ENCODE assay signal across 9 mouse cellular contexts in the genomic region with DNA sequence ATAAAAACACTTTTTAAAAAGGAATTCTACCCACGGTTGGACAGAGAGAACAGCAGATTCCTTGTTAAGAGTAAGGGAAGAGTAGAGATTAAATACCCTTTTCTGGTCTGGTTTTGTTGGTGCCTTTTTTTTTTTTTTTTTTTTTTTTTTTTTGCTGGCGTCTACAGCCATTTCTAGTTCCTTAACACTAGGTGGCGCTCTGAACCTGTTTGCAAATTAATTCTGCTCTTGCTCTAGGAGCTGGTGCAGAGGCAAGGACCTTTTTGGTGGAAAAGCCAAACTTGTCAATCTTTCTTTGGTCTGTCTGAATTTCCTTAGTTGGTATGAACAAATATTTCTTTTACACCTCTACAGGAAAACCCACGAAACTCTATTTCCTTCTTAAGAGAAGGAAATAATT. TPM values are rescaled to one million over a fixed set of nuclear protein-coding genes. Genes with fewer than 3 reads are reported as not detected.
A peak's percentile ranks its signal among the peaks of the same experiment; 100 is the strongest.
DNase-seq lines count a peak whose midpoint lies in the region; ATAC-seq lines count a peak whose summit lies in the region.
"Had no signal": no experiment of that assay in that cellular context is flagged by ENCODE, and none has a peak within 500 bp of the region (broad histone marks: within the 10 kb centered on the region; RNA-seq: fewer than 3 reads in every experiment).

No protein-coding gene starts in this region.

- DNase-seq in embryonic facial prominence, embryonic 11.5 days (ENCODE audit: low spot score): peak; percentile 82
- DNase-seq in embryonic facial prominence, embryonic 10.5 days (ENCODE audit: low spot score): no peak
- DNase-seq in midbrain, embryonic 14.5 days: peak; percentile 89
- no peak for DNase-seq in midbrain, embryonic 10.5 days (ENCODE audit: low spot score)
- DNase-seq in naive thymus-derived CD4-positive, alpha-beta T cell, adult 2 months (ENCODE audit: low read depth): peak; percentile 84
- no peak for DNase-seq in left cerebral cortex, adult 18-20 months (ENCODE audit: low spot score in 2 of 2)

- H3K36me3 ChIP-seq in embryonic facial prominence, embryonic 11.5 days (replicated peaks; ENCODE audit: control insufficient read depth, insufficient read depth, low read depth, low read length): no peaks in the 10 kb centered on the region
- peaks cover 9% of the 10 kb centered on the region for H3K36me3 ChIP-seq in embryonic facial prominence, embryonic 10.5 days (replicated peaks)
- H3K36me3 ChIP-seq in midbrain, embryonic 14.5 days (ENCODE audit: control insufficient read depth, insufficient read depth, low read length): peaks cover 3% of the 10 kb centered on the region; the same call in 1 of the 2 replicates
- H3K36me3 ChIP-seq in midbrain, embryonic 10.5 days: peaks cover 7% of the 10 kb centered on the region

- H3K4me1 ChIP-seq in embryonic facial prominence, embryonic 11.5 days (ENCODE audit: control insufficient read depth, insufficient read depth, low read length): peaks cover 4% of the 10 kb centered on the region; the same call in 1 of the 2 replicates
- peaks cover 19% of the 10 kb centered on the region for H3K4me1 ChIP-seq in embryonic facial prominence, embryonic 10.5 days
- H3K4me1 ChIP-seq in midbrain, embryonic 14.5 days (ENCODE audit: control insufficient read depth, insufficient read depth, low read length): peaks cover 6% of the 10 kb centered on the region
- H3K4me1 ChIP-seq in midbrain, embryonic 10.5 days: peaks cover 19% of the 10 kb centered on the region

- WGBS in embryonic facial prominence, embryonic 11.5 days: 2% methylated on average over 4 of the region's 4 CpGs
- WGBS in embryonic facial prominence, embryonic 10.5 days: 2% methylated on average over 4 of the region's 4 CpGs
- 1% methylated on average over 4 of the region's 4 CpGs for WGBS in midbrain, embryonic 14.5 days
- under 1% methylated on average over 4 of the region's 4 CpGs for WGBS in midbrain, embryonic 10.5 days

- H3K9ac ChIP-seq in embryonic facial prominence, embryonic 11.5 days (replicated peaks; ENCODE audit: low read length): no peak overlapping the region
- no peak overlapping the region for H3K9ac ChIP-seq in midbrain, embryonic 14.5 days (replicated peaks; ENCODE audit: low read length)

- H3K4me3 ChIP-seq in embryonic facial prominence, embryonic 11.5 days (ENCODE audit: low read depth, low read length): no peak overlapping the region
- H3K4me3 ChIP-seq in embryonic facial prominence, embryonic 10.5 days: no peak overlapping the region
- H3K4me3 ChIP-seq in midbrain, embryonic 14.5 days (replicated peaks; ENCODE audit: low read depth, low read length): no peak overlapping the region
- H3K4me3 ChIP-seq in midbrain, embryonic 10.5 days: no peak overlapping the region
- H3K4me3 ChIP-seq: myocyte had no signal

- no peaks in the 10 kb centered on the region for H3K27me3 ChIP-seq in embryonic facial prominence, embryonic 11.5 days (ENCODE audit: control insufficient read depth, insufficient read depth, low read length)
- peaks cover 6% of the 10 kb centered on the region for H3K27me3 ChIP-seq in embryonic facial prominence, embryonic 10.5 days (replicated peaks; ENCODE audit: low read depth, poor library complexity, severe bottlenecking)
- H3K27me3 ChIP-seq in midbrain, embryonic 14.5 days (ENCODE audit: control insufficient read depth, insufficient read depth, low read length): no peaks in the 10 kb centered on the region
- no peaks in the 10 kb centered on the region for H3K27me3 ChIP-seq in midbrain, embryonic 10.5 days (ENCODE audit: low read depth, poor library complexity, severe bottlenecking)

- H3K9me3 ChIP-seq in embryonic facial prominence, embryonic 11.5 days (replicated peaks; ENCODE audit: control insufficient read depth, low read length): no peaks in the 10 kb centered on the region
- H3K9me3 ChIP-seq in embryonic facial prominence, embryonic 10.5 days: no peaks in the 10 kb centered on the region
- H3K9me3 ChIP-seq in midbrain, embryonic 14.5 days (ENCODE audit: control insufficient read depth, low read length): no peaks in the 10 kb centered on the region
- no peaks in the 10 kb centered on the region for H3K9me3 ChIP-seq in midbrain, embryonic 10.5 days (replicated peaks)

- no peak overlapping the region for H3K4me2 ChIP-seq in embryonic facial prominence, embryonic 11.5 days (ENCODE audit: low read depth, low read length)
- no peak overlapping the region for H3K4me2 ChIP-seq in midbrain, embryonic 14.5 days (ENCODE audit: low read length)

- no peak for ATAC-seq in embryonic facial prominence, embryonic 11.5 days (replicated peaks; ENCODE audit: insufficient number of reproducible peaks, low FRiP score, low TSS enrichment, low read depth)
- no peak for ATAC-seq in midbrain, embryonic 14.5 days (ENCODE audit: low FRiP score, low TSS enrichment)
- ATAC-seq in common myeloid progenitor, adult 5-6 weeks (replicated peaks; ENCODE audit: low read depth, poor library complexity, severe bottlenecking): 0 out of 2 replicates have a peak, but pooled peaks have one; percentile 13
- no peak for ATAC-seq in granulocyte monocyte progenitor cell, adult 5-6 weeks (replicated peaks; ENCODE audit: poor library complexity, severe bottlenecking)

- H3K27ac ChIP-seq in embryonic facial prominence, embryonic 11.5 days (replicated peaks; ENCODE audit: low read depth, low read length): no peak overlapping the region
- H3K27ac ChIP-seq in embryonic facial prominence, embryonic 10.5 days (replicated peaks): no peak overlapping the region
- H3K27ac ChIP-seq in midbrain, embryonic 14.5 days (replicated peaks; ENCODE audit: low read depth, low read length): no peak overlapping the region
- H3K27ac ChIP-seq in midbrain, embryonic 10.5 days (replicated peaks): no peak overlapping the region

RNA-seq across cellular contexts. Expression of gene Pycr2, which starts 3.0 kb away (rescaled TPM):
- polyA plus RNA-seq in embryonic facial prominence, embryonic 11.5 days (2014; fragmentation: Nextera tagmentation; extraction: Ambion mirVana): 92.7 and 106 TPM in 2 replicates
- 141 and 149 TPM in 2 replicates for polyA plus RNA-seq in embryonic facial prominence, embryonic 10.5 days (2016; fragmentation: Nextera tagmentation; extraction: Ambion mirVana)
- polyA plus RNA-seq in midbrain, embryonic 14.5 days (2014; fragmentation: Nextera tagmentation; extraction: Ambion mirVana): 67.2 and 69.9 TPM in 2 replicates
- 134 and 144 TPM in 2 replicates for polyA plus RNA-seq in midbrain, embryonic 10.5 days (2016; fragmentation: Nextera tagmentation; extraction: Ambion mirVana)
- 20.5 and 30.5 TPM in 2 replicates for total RNA-seq in common myeloid progenitor, adult 5-6 weeks (2017)
- 48.7 and 53.2 TPM in 2 replicates for total RNA-seq in granulocyte monocyte progenitor cell, adult 5-6 weeks (2014; fragmentation: Nextera tagmentation)
- 27.8 and 28.4 TPM in 2 replicates for total RNA-seq in granulocyte monocyte progenitor cell, adult 5-6 weeks (2017)
- total RNA-seq in left cerebral cortex, adult 18-20 months (2021): 10 to 100 TPM; 28.9 to 29.4 TPM

RNA-seq across cellular contexts. Expression of gene Lefty2, which starts 8.2 kb away (rescaled TPM):
- 0.08 TPM in 1 of 2 replicates, not detected in the other for polyA plus RNA-seq in embryonic facial prominence, embryonic 11.5 days (2014; fragmentation: Nextera tagmentation; extraction: Ambion mirVana)
- not detected in 2 replicates for polyA plus RNA-seq in embryonic facial prominence, embryonic 10.5 days (2016; fragmentation: Nextera tagmentation; extraction: Ambion mirVana)
- polyA plus RNA-seq in midbrain, embryonic 14.5 days (2014; fragmentation: Nextera tagmentation; extraction: Ambion mirVana): 1.3 and 2.0 TPM in 2 replicates
- not detected in 2 replicates for polyA plus RNA-seq in midbrain, embryonic 10.5 days (2016; fragmentation: Nextera tagmentation; extraction: Ambion mirVana)
- not detected in 2 replicates for total RNA-seq in common myeloid progenitor, adult 5-6 weeks (2017)
- total RNA-seq in granulocyte monocyte progenitor cell, adult 5-6 weeks (2014; fragmentation: Nextera tagmentation): not detected in 2 replicates
- total RNA-seq in granulocyte monocyte progenitor cell, adult 5-6 weeks (2017): not detected in 2 replicates
- under 1 TPM; 0.21 to 0.33 TPM for total RNA-seq in left cerebral cortex, adult 18-20 months (2021)
- polyA plus RNA-seq: myocyte had no signal

RNA-seq across cellular contexts. Expression of gene Lefty1, which starts 33.7 kb away (rescaled TPM):
- 0.33 and 0.38 TPM in 2 replicates for polyA plus RNA-seq in embryonic facial prominence, embryonic 11.5 days (2014; fragmentation: Nextera tagmentation; extraction: Ambion mirVana)
- 0.11 and 0.39 TPM in 2 replicates for polyA plus RNA-seq in embryonic facial prominence, embryonic 10.5 days (2016; fragmentation: Nextera tagmentation; extraction: Ambion mirVana)
- 0.28 TPM in 1 of 2 replicates, not detected in the other for polyA plus RNA-seq in midbrain, embryonic 14.5 days (2014; fragmentation: Nextera tagmentation; extraction: Ambion mirVana)
- polyA plus RNA-seq in midbrain, embryonic 10.5 days (2016; fragmentation: Nextera tagmentation; extraction: Ambion mirVana): 0.60 and 0.67 TPM in 2 replicates
- 0.82 and 3.3 TPM in 2 replicates for total RNA-seq in common myeloid progenitor, adult 5-6 weeks (2017)
- total RNA-seq in granulocyte monocyte progenitor cell, adult 5-6 weeks (2014; fragmentation: Nextera tagmentation): 1.5 TPM in 1 of 2 replicates, not detected in the other
- total RNA-seq in granulocyte monocyte progenitor cell, adult 5-6 weeks (2017): 0.47 TPM in 1 of 2 replicates, not detected in the other
- total RNA-seq in left cerebral cortex, adult 18-20 months (2021): under 1 TPM; 0.21 to 0.91 TPM

RNA-seq across cellular contexts. Expression of gene Tmem63a, which starts 41.0 kb away (rescaled TPM):
- polyA plus RNA-seq in embryonic facial prominence, embryonic 11.5 days (2014; fragmentation: Nextera tagmentation; extraction: Ambion mirVana): 3.1 TPM in 2 replicates
- polyA plus RNA-seq in embryonic facial prominence, embryonic 10.5 days (2016; fragmentation: Nextera tagmentation; extraction: Ambion mirVana): 2.4 and 4.3 TPM in 2 replicates
- 0.36 and 1.2 TPM in 2 replicates for polyA plus RNA-seq in midbrain, embryonic 14.5 days (2014; fragmentation: Nextera tagmentation; extraction: Ambion mirVana)
- polyA plus RNA-seq in midbrain, embryonic 10.5 days (2016; fragmentation: Nextera tagmentation; extraction: Ambion mirVana): 2.2 and 3.6 TPM in 2 replicates
- 9.7 and 11.6 TPM in 2 replicates for total RNA-seq in common myeloid progenitor, adult 5-6 weeks (2017)
- total RNA-seq in granulocyte monocyte progenitor cell, adult 5-6 weeks (2014; fragmentation: Nextera tagmentation): 29.5 and 36.9 TPM in 2 replicates
- 14.8 and 16.1 TPM in 2 replicates for total RNA-seq in granulocyte monocyte progenitor cell, adult 5-6 weeks (2017)
- 10 to 100 TPM; 15.5 to 19.4 TPM for total RNA-seq in left cerebral cortex, adult 18-20 months (2021)

RNA-seq across cellular contexts. Expression of gene Sde2, which starts 50.2 kb away (rescaled TPM):
- polyA plus RNA-seq in embryonic facial prominence, embryonic 11.5 days (2014; fragmentation: Nextera tagmentation; extraction: Ambion mirVana): 38.2 and 38.6 TPM in 2 replicates
- polyA plus RNA-seq in embryonic facial prominence, embryonic 10.5 days (2016; fragmentation: Nextera tagmentation; extraction: Ambion mirVana): 45.4 and 46.8 TPM in 2 replicates
- polyA plus RNA-seq in midbrain, embryonic 14.5 days (2014; fragmentation: Nextera tagmentation; extraction: Ambion mirVana): 26.1 and 28.7 TPM in 2 replicates
- polyA plus RNA-seq in midbrain, embryonic 10.5 days (2016; fragmentation: Nextera tagmentation; extraction: Ambion mirVana): 39.0 and 42.1 TPM in 2 replicates
- total RNA-seq in common myeloid progenitor, adult 5-6 weeks (2017): 42.4 and 47.0 TPM in 2 replicates
- total RNA-seq in granulocyte monocyte progenitor cell, adult 5-6 weeks (2014; fragmentation: Nextera tagmentation): 18.0 and 23.5 TPM in 2 replicates
- total RNA-seq in granulocyte monocyte progenitor cell, adult 5-6 weeks (2017): 29.5 and 29.8 TPM in 2 replicates
- total RNA-seq in left cerebral cortex, adult 18-20 months (2021): 10 to 100 TPM; 20.9 to 25.7 TPM

Comparison
In these comparisons a context has a peak if more than half of its experiments do, and no peak if none do; other contexts are left out.
1. DNase-seq: peak in embryonic facial prominence, embryonic 11.5 days (single experiment), midbrain, embryonic 14.5 days (single experiment) and naive thymus-derived CD4-positive, alpha-beta T cell, adult 2 months (single experiment); none in embryonic facial prominence, embryonic 10.5 days (single experiment), midbrain, embryonic 10.5 days (single experiment) and left cerebral cortex, adult 18-20 months (0 of 2).